Mouse (Mus musculus): Measurements from ENCODE around the gene Hhat. TPM values are rescaled to one million over a fixed set of nuclear protein-coding genes. Genes with fewer than 3 reads are reported as not detected.

Gene Hhat
- total and polyA plus RNA-seq, 2 experiments from 2014 or later: 3.5 to 5.4 TPM

DNA sequence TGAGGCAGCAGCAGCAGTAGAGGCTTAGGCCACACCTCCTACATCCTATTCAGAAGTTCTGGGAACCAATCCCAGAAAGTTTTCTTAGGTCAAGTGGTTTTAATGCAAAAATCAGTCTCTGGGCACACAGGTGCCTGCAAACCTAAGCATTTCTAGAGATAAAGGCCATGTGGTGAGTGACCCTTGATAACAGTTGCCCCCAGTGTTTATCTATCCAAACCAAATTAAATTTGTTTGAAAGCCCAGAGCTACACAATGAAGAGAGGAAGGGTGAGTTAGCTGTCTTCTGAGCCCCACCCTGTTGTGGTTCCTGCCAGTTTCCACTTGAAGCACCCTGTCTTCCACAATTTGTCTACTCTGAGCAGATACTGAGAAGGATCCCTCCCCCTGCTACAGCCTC is 109.4 kb downstream of the Hhat start:
- H3K36me3 ChIP-seq (ENCODE audit: insufficient read depth, low read length): no peaks in the 10 kb centered on the region
- no peaks in the 10 kb centered on the region; the same call in 1 of the 2 replicates for H3K9me3 ChIP-seq (ENCODE audit: low read length)
- H3K4me1 ChIP-seq (ENCODE audit: insufficient read depth, low read length): no peaks in the 10 kb centered on the region
- ATAC-seq (no peak), DNase-seq (ENCODE audit: low spot score) (no peak)
- H3K9ac ChIP-seq (replicated peaks; ENCODE audit: low read length): no peak overlapping the region
- H3K4me2 ChIP-seq (ENCODE audit: low read depth, low read length): no peak overlapping the region
- no peak overlapping the region for H3K27ac ChIP-seq
- no peak for TF ChIP-seq CTCF (IDR thresholded peaks at IDR 0.05; ENCODE audit: low read depth)
- no peaks in the 10 kb centered on the region for H3K27me3 ChIP-seq (ENCODE audit: insufficient read depth, low read length)
- no peak overlapping the region for H3K4me3 ChIP-seq (ENCODE audit: low read length)

DNA sequence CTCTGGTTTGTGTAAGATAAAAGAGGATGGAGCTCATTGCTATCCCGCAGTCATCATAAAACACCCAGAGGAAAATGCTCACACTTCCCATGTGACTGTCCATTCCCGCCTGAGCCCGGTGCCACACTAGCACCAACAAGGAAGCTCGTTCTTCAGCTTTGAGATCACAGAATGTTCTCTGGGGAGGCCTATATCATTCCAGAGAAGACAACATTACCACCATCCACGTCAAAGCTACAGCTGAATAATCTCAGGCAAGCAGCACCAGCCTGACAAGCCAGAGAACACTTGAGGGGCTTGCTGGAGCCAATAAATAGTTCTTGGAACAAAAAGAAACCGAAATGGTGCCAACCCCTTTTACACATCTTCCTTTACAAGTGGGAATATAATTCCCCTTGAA is 113.6 kb downstream of the Hhat start:
- H3K36me3 ChIP-seq (ENCODE audit: insufficient read depth, low read length): no peaks in the 10 kb centered on the region
- no peak overlapping the region for H3K4me2 ChIP-seq (ENCODE audit: low read depth, low read length)
- no peak overlapping the region for H3K4me3 ChIP-seq (ENCODE audit: low read length)
- no peak overlapping the region for H3K9ac ChIP-seq (replicated peaks; ENCODE audit: low read length)
- H3K27ac ChIP-seq: no peak overlapping the region
- DNase-seq (ENCODE audit: low spot score) (no peak), ATAC-seq (no peak)
- H3K9me3 ChIP-seq (ENCODE audit: low read length): peaks cover 3% of the 10 kb centered on the region; the same call in 1 of the 2 replicates
- no peaks in the 10 kb centered on the region for H3K4me1 ChIP-seq (ENCODE audit: insufficient read depth, low read length)
- H3K27me3 ChIP-seq (ENCODE audit: insufficient read depth, low read length): no peaks in the 10 kb centered on the region
- WGBS: 77% methylated on average over 6 of the region's 6 CpGs
- no peak for TF ChIP-seq CTCF (IDR thresholded peaks at IDR 0.05; ENCODE audit: low read depth)

DNA sequence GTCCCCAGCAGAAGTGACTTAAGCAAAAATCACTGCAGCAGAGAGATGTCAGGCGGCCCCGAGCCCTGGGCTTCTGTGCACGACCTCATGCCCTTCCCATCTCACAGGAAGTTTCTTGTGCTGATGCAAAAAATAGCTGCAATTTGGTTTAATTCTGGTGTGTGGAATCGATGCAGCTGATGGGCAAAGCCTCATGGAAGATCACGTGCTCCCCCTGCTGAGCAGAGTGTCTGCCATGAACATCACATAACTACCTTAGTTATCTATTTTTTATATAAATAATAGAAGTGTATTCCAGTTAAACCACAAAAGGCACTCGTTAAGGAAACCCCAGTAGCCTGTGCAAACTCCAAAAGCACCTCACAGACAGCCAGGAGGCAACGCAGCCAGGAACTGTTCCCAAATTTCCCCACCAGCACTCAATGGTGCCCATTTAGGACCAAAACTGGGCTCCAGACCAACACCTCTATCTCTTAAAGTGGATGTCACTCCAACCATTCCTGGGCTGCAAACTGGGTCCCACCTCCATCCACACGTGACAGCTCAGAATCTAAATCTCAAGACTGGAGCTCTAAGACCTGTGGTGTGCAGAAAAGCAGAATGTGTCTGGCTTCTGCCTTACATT is 118.9 kb downstream of the Hhat start:
- peak; percentile 59 for DNase-seq (ENCODE audit: low spot score)
- Histone ChIP-seq H3K36me3 (ENCODE audit: insufficient read depth, low read length) (no peaks in the 10 kb centered on the region), H3K4me3 (ENCODE audit: low read length) (no peak overlapping the region), H3K9ac (replicated peaks; ENCODE audit: low read length) (no peak overlapping the region), H3K4me2 (ENCODE audit: low read depth, low read length) (no peak overlapping the region), H3K9me3 (ENCODE audit: low read length) (0 out of 2 replicates have a peak, but pooled peaks cover 3% of the 10 kb centered on the region), H3K27me3 (ENCODE audit: insufficient read depth, low read length) (no peaks in the 10 kb centered on the region), H3K27ac (no peak overlapping the region), H3K4me1 (ENCODE audit: insufficient read depth, low read length) (no peaks in the 10 kb centered on the region)
- ATAC-seq: no peak
- peak; percentile 34 for TF ChIP-seq CTCF (IDR thresholded peaks at IDR 0.05; ENCODE audit: low read depth)
- WGBS: 65% methylated on average over 8 of the region's 8 CpGs

DNA sequence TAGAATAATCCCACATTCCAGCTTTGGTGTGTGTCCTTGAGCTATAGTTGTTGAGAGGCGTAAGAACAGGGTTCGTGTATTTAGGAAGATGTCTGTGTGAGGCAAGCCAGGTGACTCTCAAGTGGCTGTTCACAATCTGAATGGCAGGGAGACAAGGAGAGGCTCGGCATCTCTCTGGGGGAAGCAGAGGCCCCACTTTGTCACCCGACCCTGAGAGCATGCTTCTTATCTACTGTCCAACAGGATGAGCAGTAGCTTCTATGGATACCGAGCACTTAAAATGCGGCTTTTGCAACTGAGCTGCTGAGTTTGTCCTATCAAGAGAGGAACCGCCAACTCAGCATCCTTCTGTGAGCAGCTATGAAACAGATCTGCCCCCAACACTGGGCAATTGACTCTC is 120.4 kb downstream of the Hhat start:
- Histone ChIP-seq H3K4me3 (ENCODE audit: low read length) (no peak overlapping the region), H3K4me1 (ENCODE audit: insufficient read depth, low read length) (no peaks in the 10 kb centered on the region), H3K9me3 (ENCODE audit: low read length) (no peaks in the 10 kb centered on the region), H3K36me3 (ENCODE audit: insufficient read depth, low read length) (no peaks in the 10 kb centered on the region), H3K4me2 (ENCODE audit: low read depth, low read length) (no peak overlapping the region), H3K9ac (replicated peaks; ENCODE audit: low read length) (no peak overlapping the region), H3K27ac (no peak overlapping the region), H3K27me3 (ENCODE audit: insufficient read depth, low read length) (no peaks in the 10 kb centered on the region)
- TF ChIP-seq CTCF (IDR thresholded peaks at IDR 0.05; ENCODE audit: low read depth): no peak
- DNase-seq (ENCODE audit: low spot score) (no peak), ATAC-seq (no peak)
- 86% methylated on average over 7 of the region's 7 CpGs for WGBS

- DNase-seq (ENCODE audit: low spot score) (no peak), ATAC-seq (no peak)
- no peaks in the 10 kb centered on the region for H3K27me3 ChIP-seq (ENCODE audit: insufficient read depth, low read length)
- no peaks in the 10 kb centered on the region for H3K9me3 ChIP-seq (ENCODE audit: low read length)
- H3K4me1 ChIP-seq (ENCODE audit: insufficient read depth, low read length): no peaks in the 10 kb centered on the region
- no peak overlapping the region for H3K4me2 ChIP-seq (ENCODE audit: low read depth, low read length)
- no peaks in the 10 kb centered on the region for H3K36me3 ChIP-seq (ENCODE audit: insufficient read depth, low read length)
- H3K4me3 ChIP-seq (ENCODE audit: low read length): no peak overlapping the region
- no peak overlapping the region for H3K9ac ChIP-seq (replicated peaks; ENCODE audit: low read length)
- no peak for TF ChIP-seq CTCF (IDR thresholded peaks at IDR 0.05; ENCODE audit: low read depth)
- 83% methylated on average over 4 of the region's 4 CpGs for WGBS
- no peak overlapping the region for H3K27ac ChIP-seq
These were observed 121.0 kb downstream of the Hhat start for GRCm38 (mm10) chr1:192650023-192650422.

DNA sequence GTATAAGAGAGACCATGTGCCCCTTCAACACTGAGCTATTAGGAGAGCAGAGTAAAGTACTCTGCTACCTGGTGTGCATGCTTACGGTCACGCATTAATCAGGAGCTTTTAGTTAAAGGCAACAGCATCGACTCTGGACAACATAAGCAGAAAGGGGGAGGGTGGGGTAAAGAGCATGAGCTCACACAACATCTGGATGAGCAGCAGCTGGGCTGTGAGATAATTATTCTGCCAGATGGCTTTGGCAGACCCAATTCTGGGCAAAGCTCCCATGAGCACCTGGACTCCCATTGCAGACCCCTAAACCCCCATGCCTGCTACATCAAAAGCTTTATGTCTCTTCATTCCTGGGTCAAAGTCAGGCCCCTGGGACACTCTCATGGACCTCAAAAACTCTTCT is 121.8 kb downstream of the Hhat start:
- H3K27ac ChIP-seq: no peak overlapping the region
- 76% methylated on average over 3 of the region's 3 CpGs for WGBS
- no peak for ATAC-seq
- no peak overlapping the region for H3K4me2 ChIP-seq (ENCODE audit: low read depth, low read length)
- H3K36me3 ChIP-seq (ENCODE audit: insufficient read depth, low read length): no peaks in the 10 kb centered on the region
- no peaks in the 10 kb centered on the region for H3K9me3 ChIP-seq (ENCODE audit: low read length)
- TF ChIP-seq CTCF (IDR thresholded peaks at IDR 0.05; ENCODE audit: low read depth): no peak
- H3K4me1 ChIP-seq (ENCODE audit: insufficient read depth, low read length): no peaks in the 10 kb centered on the region
- H3K4me3 ChIP-seq (ENCODE audit: low read length): no peak overlapping the region
- H3K9ac ChIP-seq (replicated peaks; ENCODE audit: low read length): no peak overlapping the region
- DNase-seq (ENCODE audit: low spot score): no peak
- H3K27me3 ChIP-seq (ENCODE audit: insufficient read depth, low read length): no peaks in the 10 kb centered on the region

GRCm38 (mm10) chr1:192647361-192647760 is 123.7 kb downstream of the Hhat start:
- ATAC-seq: no peak
- TF ChIP-seq CTCF (IDR thresholded peaks at IDR 0.05; ENCODE audit: low read depth): no peak
- no peaks in the 10 kb centered on the region for H3K36me3 ChIP-seq (ENCODE audit: insufficient read depth, low read length)
- no peaks in the 10 kb centered on the region for H3K4me1 ChIP-seq (ENCODE audit: insufficient read depth, low read length)
- no peak for DNase-seq (ENCODE audit: low spot score)
- H3K27me3 ChIP-seq (ENCODE audit: insufficient read depth, low read length): no peaks in the 10 kb centered on the region
- no peak overlapping the region for H3K27ac ChIP-seq
- H3K9ac ChIP-seq (replicated peaks; ENCODE audit: low read length): no peak overlapping the region
- 60% methylated on average over 2 of the region's 2 CpGs for WGBS
- no peak overlapping the region for H3K4me2 ChIP-seq (ENCODE audit: low read depth, low read length)
- H3K9me3 ChIP-seq (ENCODE audit: low read length): no peaks in the 10 kb centered on the region
- H3K4me3 ChIP-seq (ENCODE audit: low read length): no peak overlapping the region
